25 mouse cellular contexts compared by ENCODE assay signal in the genomic region with DNA sequence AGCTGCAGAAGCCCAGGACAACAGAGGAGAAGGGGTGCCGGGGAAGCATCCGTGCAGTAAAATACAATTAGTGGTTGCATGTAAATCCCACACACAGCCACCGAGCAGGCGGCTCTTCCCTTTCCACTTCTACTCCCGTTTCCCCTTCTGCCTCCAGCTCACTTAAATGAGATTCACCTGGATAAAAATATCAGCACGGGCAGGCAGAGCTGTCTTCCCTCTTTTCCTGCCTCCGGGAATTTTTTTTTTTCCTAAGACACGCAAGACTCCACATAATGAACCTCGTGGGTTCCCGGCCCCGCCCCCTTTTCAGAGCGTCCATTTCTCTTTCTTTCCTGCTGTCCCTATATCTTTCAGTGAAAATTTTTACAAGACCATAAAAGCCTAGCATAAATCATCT.
"Had no signal": no experiment of that assay in that cellular context is flagged by ENCODE, and none has a peak within 500 bp of the region (broad histone marks: within the 10 kb centered on the region; RNA-seq: fewer than 3 reads in every experiment).

No protein-coding gene starts in this region.

- H3K9ac ChIP-seq: forebrain, postnatal 0 days; heart, embryonic 13.5 days; heart, embryonic 15.5 days; hindbrain, embryonic 13.5 days; hindbrain, embryonic 15.5 days; kidney, embryonic 15.5 days; limb, embryonic 13.5 days; limb, embryonic 15.5 days; liver, embryonic 12.5 days; liver, embryonic 14.5 days had no signal

- H3K27ac ChIP-seq: heart, embryonic 13.5 days; heart, embryonic 15.5 days; hindbrain, embryonic 13.5 days; hindbrain, embryonic 15.5 days; hindbrain, postnatal 0 days; kidney, embryonic 15.5 days; kidney, postnatal 0 days; limb, embryonic 13.5 days; limb, embryonic 15.5 days; liver, embryonic 12.5 days; liver, embryonic 14.5 days had no signal

- ATAC-seq: forebrain, postnatal 0 days; hindbrain, postnatal 0 days; intestine, embryonic 16.5 days; liver, embryonic 12.5 days had no signal

- H3K27me3 ChIP-seq: heart, embryonic 13.5 days; heart, embryonic 15.5 days; hindbrain, embryonic 13.5 days; hindbrain, embryonic 15.5 days; kidney, embryonic 15.5 days; limb, embryonic 15.5 days; liver, embryonic 12.5 days had no signal

- H3K9me3 ChIP-seq: heart, embryonic 15.5 days; hindbrain, embryonic 13.5 days; hindbrain, embryonic 15.5 days; limb, embryonic 13.5 days; limb, embryonic 15.5 days had no signal

- DNase-seq: forebrain, postnatal 0 days; gastrocnemius, postnatal 14 days; gastrocnemius, postnatal 36 days; heart, adult 18-20 months; kidney, adult 11 months; kidney, adult 2 months; kidney, adult 9 months; kidney, postnatal 14 days; kidney, postnatal 36 days; layer of hippocampus, adult 9-11 months; layer of hippocampus, postnatal 36 days; left cerebral cortex, postnatal 4 days had no signal

- H3K4me1 ChIP-seq: heart, embryonic 15.5 days; hindbrain, embryonic 13.5 days; limb, embryonic 15.5 days; liver, embryonic 12.5 days had no signal

- H3K36me3 ChIP-seq: heart, embryonic 13.5 days; heart, embryonic 15.5 days; kidney, embryonic 15.5 days; limb, embryonic 13.5 days; limb, embryonic 15.5 days; liver, embryonic 12.5 days had no signal

- H3K4me3 ChIP-seq: heart, embryonic 13.5 days; heart, embryonic 15.5 days; hindbrain, embryonic 13.5 days; hindbrain, embryonic 15.5 days; kidney, embryonic 15.5 days; limb, embryonic 13.5 days; limb, embryonic 15.5 days; liver, embryonic 12.5 days had no signal

- H3K4me2 ChIP-seq: heart, embryonic 11.5 days; heart, embryonic 13.5 days; heart, embryonic 15.5 days; hindbrain, embryonic 13.5 days; hindbrain, embryonic 15.5 days; kidney, embryonic 15.5 days; limb, embryonic 13.5 days; limb, embryonic 15.5 days; liver, embryonic 12.5 days had no signal
